Mouse (Mus musculus): ENCODE data around the gene Myh9. TPM values are rescaled to one million over a fixed set of nuclear protein-coding genes. Genes with fewer than 3 reads are reported as not detected.
"Not testable (repeated sequence)": the region's sequence is repeated elsewhere in the genome, so short reads cannot be mapped to it uniquely, and the experiment has no call there.

Myh9 gene
- total RNA-seq, 2 experiments from 2014 or later, result 219 to 228 TPM

GRCm38 (mm10) chr15:77752443-77752842 lies 89.5 kb downstream of the Myh9 start:
- DNase-seq, result no peak

GRCm38 (mm10) chr15:77750461-77750860 lies 91.5 kb downstream of the Myh9 start:
- DNase-seq, result peak; percentile 63

GRCm38 (mm10) chr15:77749717-77750116 lies 92.3 kb downstream of the Myh9 start:
- no peak for DNase-seq

GRCm38 (mm10) chr15:77748414-77748813 lies 93.6 kb downstream of the Myh9 start:
- DNase-seq, result no peak

GRCm38 (mm10) chr15:77746326-77746725 lies 95.6 kb downstream of the Myh9 start:
- no peak for DNase-seq

GRCm38 (mm10) chr15:77745081-77745480 lies 96.9 kb downstream of the Myh9 start:
- no peak for DNase-seq

- DNase-seq, result no peak
Observed at GRCm38 (mm10) chr15:77744632-77745031, 97.3 kb downstream of the Myh9 start.

GRCm38 (mm10) chr15:77741556-77741955 lies 100.4 kb downstream of the Myh9 start:
- DNase-seq, result not testable (repeated sequence)

- DNase-seq, result peak; percentile 3
Observed at GRCm38 (mm10) chr15:77740511-77741297, 101.3 kb downstream of the Myh9 start.

GRCm38 (mm10) chr15:77733903-77734302 lies 108.1 kb downstream of the Myh9 start:
- DNase-seq, result not testable (repeated sequence)

GRCm38 (mm10) chr15:77733380-77733779 lies 108.6 kb downstream of the Myh9 start:
- DNase-seq, result peak; percentile 54

GRCm38 (mm10) chr15:77732851-77733250 lies 109.1 kb downstream of the Myh9 start:
- not testable (repeated sequence) for DNase-seq

GRCm38 (mm10) chr15:77731605-77732004 lies 110.4 kb downstream of the Myh9 start:
- DNase-seq, result no peak

- not testable (repeated sequence) for DNase-seq
Observed at GRCm38 (mm10) chr15:77728739-77729138, 113.2 kb downstream of the Myh9 start, which contains the start of gene Apol9b. Gene Apol9b (plus strand): TSS chr15:77729039.

GRCm38 (mm10) chr15:77727745-77728144 lies 114.2 kb downstream of the Myh9 start:
- not testable (repeated sequence) for DNase-seq

- DNase-seq, result not testable (repeated sequence)
Observed at GRCm38 (mm10) chr15:77727139-77727538, 114.8 kb downstream of the Myh9 start.

- DNase-seq, result peak; percentile 71
Observed at GRCm38 (mm10) chr15:77725393-77726020, 116.5 kb downstream of the Myh9 start.

GRCm38 (mm10) chr15:77724208-77724911 lies 117.6 kb downstream of the Myh9 start:
- DNase-seq, result not testable (repeated sequence)

GRCm38 (mm10) chr15:77721509-77721908 lies 120.5 kb downstream of the Myh9 start:
- DNase-seq, result not testable (repeated sequence)

- not testable (repeated sequence) for DNase-seq
Observed at GRCm38 (mm10) chr15:77718240-77718639, 123.7 kb downstream of the Myh9 start.
